17 mouse cellular contexts compared by ENCODE assay signal in genomic region chr2:18208578-18208977, GRCm38 (mm10).
DNase-seq lines count a peak whose midpoint lies in the region; ATAC-seq lines count a peak whose summit lies in the region.
"Had no signal": no experiment of that assay in that cellular context is flagged by ENCODE, and none has a peak within 500 bp of the region (broad histone marks: within the 10 kb centered on the region; RNA-seq: fewer than 3 reads in every experiment).

No protein-coding gene starts in this region.

- intact Hi-C loops in left cerebral cortex, postnatal 25 days (cut with DNase I), result loop anchor here (5.0 kb wide), 2 partner anchors 151 to 484 kb away; partner anchors contain the start of genes Mllt10 and Spag6

- no peaks in the 10 kb centered on the region for H3K4me1 ChIP-seq in heart, embryonic 10.5 days
- H3K4me1 ChIP-seq: embryonic facial prominence, embryonic 15.5 days; kidney, embryonic 15.5 days; liver, embryonic 12.5 days; stomach, embryonic 15.5 days had no signal

- DNase-seq in cerebellum, postnatal 14 days, result no peak
- DNase-seq in heart, adult 11 months, result peak; percentile 78
- DNase-seq in heart, embryonic 10.5 days (ENCODE audit: low spot score), result no peak
- DNase-seq in brain, adult 2 months (ENCODE audit: low read depth, low spot score), result peak; percentile 90
- DNase-seq in left cerebral cortex, postnatal 25 days (ENCODE audit: low spot score in 2 of 2), result peak; percentile 62 to 88
- no peak for DNase-seq in thymus, postnatal 4 days
- DNase-seq: heart, postnatal 14 days; thymus, postnatal 36 days had no signal

- WGBS in heart, embryonic 10.5 days, result 87% methylated on average over 6 of the region's 6 CpGs

- no peaks in the 10 kb centered on the region for H3K9me3 ChIP-seq in heart, embryonic 10.5 days
- H3K9me3 ChIP-seq: embryonic facial prominence, embryonic 15.5 days; kidney, embryonic 15.5 days; liver, embryonic 12.5 days; neural tube, embryonic 15.5 days; stomach, embryonic 15.5 days had no signal

- H3K36me3 ChIP-seq in heart, embryonic 10.5 days, result peaks cover 83% of the 10 kb centered on the region

- H3K27ac ChIP-seq in heart, embryonic 10.5 days, result no peak overlapping the region
- H3K27ac ChIP-seq: embryonic facial prominence, embryonic 15.5 days; kidney, embryonic 15.5 days; liver, embryonic 12.5 days; neural tube, embryonic 15.5 days; stomach, embryonic 15.5 days had no signal

- peak; percentile 45; the same call in 1 of the 2 replicates for ATAC-seq in cerebellum, adult (ENCODE audit: insufficient number of reproducible peaks, low FRiP score, low TSS enrichment)
- ATAC-seq in megakaryocyte-erythroid progenitor cell, adult 5-6 weeks (replicated peaks; ENCODE audit: low FRiP score, low TSS enrichment, poor library complexity, severe bottlenecking), result no peak
- ATAC-seq: inflammation-experienced regulatory T-cells, adult 6 months; liver, embryonic 12.5 days; lung, postnatal 0 days had no signal

- H3K27me3 ChIP-seq in heart, embryonic 10.5 days (ENCODE audit: insufficient read depth, poor library complexity, severe bottlenecking), result no peaks in the 10 kb centered on the region
- H3K27me3 ChIP-seq: embryonic facial prominence, embryonic 15.5 days; kidney, embryonic 15.5 days; liver, embryonic 12.5 days; neural tube, embryonic 15.5 days; stomach, embryonic 15.5 days had no signal

- no peak overlapping the region for H3K4me3 ChIP-seq in heart, embryonic 10.5 days
- H3K4me3 ChIP-seq: embryonic facial prominence, embryonic 15.5 days; kidney, embryonic 15.5 days; liver, embryonic 12.5 days; neural tube, embryonic 15.5 days; stomach, embryonic 15.5 days had no signal

Comparison
In these comparisons a context has a peak if more than half of its experiments do, and no peak if none do; other contexts are left out.
1. DNase-seq: peak in heart, adult 11 months (single experiment), brain, adult 2 months (single experiment) and left cerebral cortex, postnatal 25 days (2 of 2); none in cerebellum, postnatal 14 days (0 of 2), heart, embryonic 10.5 days (single experiment) and thymus, postnatal 4 days (single experiment).